Mouse (Mus musculus) limb, embryonic 14.5 days (tissue): ENCODE measurements at regions not wholly inside any gene's neighbourhood (a gene's known extent, or its start where the extent isn't known, plus 50 kb on each side); places are given as distances from the start of the nearest gene placed in this dataset.
A peak's percentile ranks its signal among the peaks of the same experiment; 100 is the strongest.

Experiments
- ATAC-seq: fragments of 200-750 bp; cut with Nextera tagmentation; 2 replicates; pipeline ENCODE4 v1.8.0; 2017; ENCODE audit warnings: low read depth, moderate number of reproducible peaks, moderate TSS enrichment; ENCODE audit not compliant: low FRiP score
- DNase-seq: peaks from one replicate; pipeline ENCODE4 v3.0.0-alpha.2; 2015; ENCODE audit warnings: low spot score
- H3K27ac ChIP-seq: fragments of 300-500 bp; sonication (generic); replicated peaks from 2 replicates; pipeline ENCODE4 v1.5.1; 2014; ENCODE audit warnings: low read depth, mild to moderate bottlenecking, low read length, moderate library complexity, mixed read lengths
- H3K27me3 ChIP-seq: fragments of 300-500 bp; sonication (generic); 2 replicates; pipeline ENCODE4 v1.6.1; 2014; ENCODE audit warnings: low read length, mixed read lengths; ENCODE audit not compliant: control insufficient read depth, insufficient read depth
- H3K36me3 ChIP-seq: fragments of 300-500 bp; sonication (generic); 2 replicates; pipeline ENCODE4 v1.6.1; 2014; ENCODE audit warnings: mild to moderate bottlenecking, low read length, moderate library complexity, mixed read lengths; ENCODE audit not compliant: control insufficient read depth, insufficient read depth
- H3K4me1 ChIP-seq: fragments of 300-500 bp; sonication (generic); 2 replicates; pipeline ENCODE4 v1.6.1; 2014; ENCODE audit warnings: antibody characterized with exemption, low read length, mixed read lengths; ENCODE audit not compliant: control insufficient read depth, insufficient read depth
- H3K4me2 ChIP-seq: fragments of 300-500 bp; sonication (generic); replicated peaks from 2 replicates; pipeline ENCODE4 v1.6.1; 2014; ENCODE audit warnings: low read depth, mild to moderate bottlenecking, low read length, moderate library complexity; ENCODE audit not compliant: severe bottlenecking
- H3K4me3 ChIP-seq: fragments of 300-500 bp; sonication (generic); replicated peaks from 2 replicates; pipeline ENCODE4 v1.5.1; 2014; ENCODE audit warnings: low read length
- H3K9ac ChIP-seq: fragments of 300-500 bp; sonication (generic); 2 replicates; pipeline ENCODE4 v1.6.1; 2014; ENCODE audit warnings: mild to moderate bottlenecking, low read depth, low read length, moderate library complexity; ENCODE audit not compliant: severe bottlenecking
- H3K9me3 ChIP-seq: fragments of 300-500 bp; sonication (generic); 2 replicates; pipeline ENCODE4 v1.6.1; 2016; ENCODE audit warnings: low read length; ENCODE audit not compliant: control insufficient read depth
- POLR2A ChIP-seq: fragments of 200-500 bp; IDR thresholded peaks from 2 replicates; pipeline ENCODE4 v1.8.0; 2012; ENCODE audit warnings: inconsistent platforms, mild to moderate bottlenecking, moderate library complexity, borderline replicate concordance; ENCODE audit not compliant: insufficient read depth, insufficient read length; ENCODE audit errors: extremely low read depth
- WGBS: fragments of 180-500 bp; shearing (Covaris S2); extraction: QIAGEN DNeasy Blood & Tissue Kit; methylation state at CpG from one replicate; pipeline ENCODE4 v1.1.7; 2014; 5-methylcytosine and 5-hydroxymethylcytosine counted together

- no peak for DNase-seq
- Histone ChIP-seq H3K36me3 (no peaks in the 10 kb centered on the region), H3K9ac (no peak overlapping the region), H3K4me1 (no peaks in the 10 kb centered on the region), H3K9me3 (no peaks in the 10 kb centered on the region), H3K4me2 (no peak overlapping the region), H3K27ac (no peak overlapping the region), H3K4me3 (no peak overlapping the region), H3K27me3 (no peaks in the 10 kb centered on the region)
- no peak for TF ChIP-seq POLR2A
- ATAC-seq: no peak
- 95% methylated on average over 1 of the region's 1 CpGs for WGBS
Observed at GRCm38 (mm10) chr15:88531218-88531617, 68.9 kb upstream of the Zdhhc25 start.

- no peak for DNase-seq
- Histone ChIP-seq H3K27ac (no peak overlapping the region), H3K9ac (no peak overlapping the region), H3K9me3 (no peaks in the 10 kb centered on the region), H3K4me1 (no peaks in the 10 kb centered on the region), H3K27me3 (no peaks in the 10 kb centered on the region), H3K4me2 (no peak overlapping the region), H3K4me3 (no peak overlapping the region), H3K36me3 (no peaks in the 10 kb centered on the region)
- 67% methylated on average over 5 of the region's 5 CpGs for WGBS
- no peak for TF ChIP-seq POLR2A
- no peak for ATAC-seq
Observed at GRCm38 (mm10) chr15:88532008-88532407, 68.1 kb upstream of the Zdhhc25 start.

- 67% methylated on average over 7 of the region's 7 CpGs for WGBS
Observed at GRCm38 (mm10) chr15:88533354-88533753, 66.7 kb upstream of the Zdhhc25 start.

GRCm38 (mm10) chr15:88535516-88535915 lies 64.6 kb upstream of the Zdhhc25 start:
- H3K9me3 ChIP-seq: no peaks in the 10 kb centered on the region
- H3K4me1 ChIP-seq: no peaks in the 10 kb centered on the region
- H3K4me2 ChIP-seq: no peak overlapping the region
- H3K4me3 ChIP-seq: no peak overlapping the region
- DNase-seq: no peak
- no peak for ATAC-seq
- H3K27me3 ChIP-seq: no peaks in the 10 kb centered on the region
- no peak for TF ChIP-seq POLR2A
- no peak overlapping the region for H3K27ac ChIP-seq
- H3K36me3 ChIP-seq: no peaks in the 10 kb centered on the region
- no peak overlapping the region for H3K9ac ChIP-seq
- WGBS: 51% methylated on average over 2 of the region's 2 CpGs

More at GRCm38 (mm10) chr15:88533354-88533753, 66.7 kb upstream of the Zdhhc25 start:
- Histone ChIP-seq H3K9ac (no peak overlapping the region), H3K4me2 (no peak overlapping the region), H3K4me3 (no peak overlapping the region), H3K4me1 (no peaks in the 10 kb centered on the region), H3K9me3 (no peaks in the 10 kb centered on the region), H3K36me3 (no peaks in the 10 kb centered on the region), H3K27me3 (no peaks in the 10 kb centered on the region), H3K27ac (no peak overlapping the region)
- no peak for TF ChIP-seq POLR2A
- DNase-seq: no peak
- no peak for ATAC-seq

- no peak overlapping the region for H3K9ac ChIP-seq
- no peak for ATAC-seq
- no peaks in the 10 kb centered on the region for H3K9me3 ChIP-seq
- no peak for TF ChIP-seq POLR2A
- H3K27me3 ChIP-seq: no peaks in the 10 kb centered on the region
- no peak overlapping the region for H3K27ac ChIP-seq
- no peak overlapping the region for H3K4me2 ChIP-seq
- H3K4me3 ChIP-seq: no peak overlapping the region
- WGBS: 25% methylated on average over 10 of the region's 10 CpGs
- peak; percentile 11 for DNase-seq
- no peaks in the 10 kb centered on the region for H3K4me1 ChIP-seq
- no peaks in the 10 kb centered on the region for H3K36me3 ChIP-seq
Observed at GRCm38 (mm10) chr15:88537190-88537589, 62.9 kb upstream of the Zdhhc25 start.

- DNase-seq (peak; percentile 5), ATAC-seq (no peak)
- WGBS: 72% methylated on average over 2 of the region's 2 CpGs
- H3K4me3 ChIP-seq: no peak overlapping the region
- H3K36me3 ChIP-seq: no peaks in the 10 kb centered on the region
- H3K9me3 ChIP-seq: no peaks in the 10 kb centered on the region
- no peaks in the 10 kb centered on the region for H3K27me3 ChIP-seq
- H3K4me1 ChIP-seq: no peaks in the 10 kb centered on the region
- TF ChIP-seq POLR2A: no peak
- H3K9ac ChIP-seq: no peak overlapping the region
- no peak overlapping the region for H3K27ac ChIP-seq
- H3K4me2 ChIP-seq: no peak overlapping the region
Observed at GRCm38 (mm10) chr15:88542567-88542966, 57.5 kb upstream of the Zdhhc25 start.
